17 mouse cellular contexts compared by ENCODE assay signal in the genomic region with DNA sequence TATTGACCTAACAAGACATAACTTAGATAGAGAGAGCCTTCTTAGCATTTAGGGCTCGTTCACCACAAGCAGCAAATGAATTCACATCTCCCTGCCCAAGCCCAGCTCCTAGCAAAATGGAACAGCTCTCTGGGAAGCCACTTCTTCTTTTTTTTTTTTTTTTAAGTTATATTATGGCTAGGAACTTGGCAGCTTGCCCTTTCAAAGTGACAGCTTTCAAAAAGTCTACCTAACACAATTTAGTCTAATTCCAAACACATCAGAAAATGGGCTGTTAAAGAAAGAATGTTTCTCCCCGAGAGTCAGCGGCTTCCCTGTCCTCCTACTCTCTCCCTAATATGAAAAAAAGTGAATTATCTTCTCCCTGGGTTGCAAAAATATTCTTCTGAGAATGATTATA. TPM values are rescaled to one million over a fixed set of nuclear protein-coding genes. Genes with fewer than 3 reads are reported as not detected.
DNase-seq lines count a peak whose midpoint lies in the region; ATAC-seq lines count a peak whose summit lies in the region.
"Had no signal": no experiment of that assay in that cellular context is flagged by ENCODE, and none has a peak within 500 bp of the region (broad histone marks: within the 10 kb centered on the region; RNA-seq: fewer than 3 reads in every experiment).

No protein-coding gene starts in this region.

- intact Hi-C loops in left cerebral cortex, postnatal 10 days (cut with DNase I): no loop called here

- peak; percentile 52; the same call in 1 of the 2 replicates for ATAC-seq in common myeloid progenitor, adult 5-6 weeks (replicated peaks; ENCODE audit: low read depth, poor library complexity, severe bottlenecking)
- ATAC-seq: CD4-positive, CD25-positive, alpha-beta regulatory T cell, adult 4 months; hindbrain, postnatal 0 days had no signal

- DNase-seq in left cerebral cortex, adult 11 months (ENCODE audit: low spot score): peak; percentile 9
- no peak for DNase-seq in left cerebral cortex, postnatal 10 days (ENCODE audit: extremely low spot score in 1 of 2, low spot score in 2 of 2)
- peak; percentile 21 for DNase-seq in right cerebral cortex, adult 18-20 months
- no peak for DNase-seq in right cerebral cortex, postnatal 25 days
- DNase-seq in brain, adult 2 months (ENCODE audit: low read depth, low spot score): peak; percentile 63
- DNase-seq in testis, postnatal 10 days (ENCODE audit: low spot score): no peak
- no peak for DNase-seq in cerebellum, postnatal 14 days
- DNase-seq: adrenal gland, postnatal 10 days; cerebellum, adult 18-20 months; cerebellum, adult 9-11 months; embryo, embryonic 11 days; gastrocnemius, postnatal 10 days; heart, adult 2 months; heart, postnatal 14 days had no signal

RNA-seq across cellular contexts. Expression of a gene that starts 15.3 kb away (rescaled TPM):
- 1 to 10 TPM; 2.5 to 3.7 TPM for total RNA-seq in left cerebral cortex, postnatal 10 days (2021)
- total RNA-seq in common myeloid progenitor, adult 5-6 weeks (2017): 107 and 112 TPM in 2 replicates

Comparison
In these comparisons a context has a peak if more than half of its experiments do, and no peak if none do; other contexts are left out.
1. DNase-seq: peak in left cerebral cortex, adult 11 months (single experiment), right cerebral cortex, adult 18-20 months (single experiment) and brain, adult 2 months (single experiment); none in left cerebral cortex, postnatal 10 days (0 of 2), right cerebral cortex, postnatal 25 days (single experiment), testis, postnatal 10 days (single experiment) and cerebellum, postnatal 14 days (0 of 2).
2. RNA of a gene that starts 15.3 kb away (total RNA-seq): 107 to 112 TPM in common myeloid progenitor, adult 5-6 weeks; 2.5 to 3.7 TPM in left cerebral cortex, postnatal 10 days; every median in the first group is over 10 times any median in the second.